9 mouse cellular contexts compared by ENCODE assay signal in the genomic region with DNA sequence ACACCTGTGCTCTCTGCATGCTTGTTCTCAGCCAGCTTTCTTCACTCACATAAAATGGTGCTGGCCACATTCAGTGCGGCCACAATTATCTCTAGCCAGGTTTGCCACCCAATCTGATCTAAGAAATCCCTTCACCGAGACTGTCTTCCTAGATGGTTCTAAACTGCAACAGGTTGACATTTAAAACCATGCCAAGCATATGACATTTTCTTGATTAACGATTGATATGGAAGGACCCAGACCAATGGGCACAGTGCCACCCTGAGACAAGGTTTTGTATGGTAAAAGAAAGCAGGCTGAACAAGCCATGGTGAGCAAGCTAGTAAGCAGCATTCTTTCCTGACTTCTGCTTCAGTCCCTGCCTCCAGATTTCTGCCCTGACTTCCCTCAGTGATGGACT.
"Had no signal": no experiment of that assay in that cellular context is flagged by ENCODE, and none has a peak within 500 bp of the region (broad histone marks: within the 10 kb centered on the region; RNA-seq: fewer than 3 reads in every experiment).

No protein-coding gene starts in this region.

- DNase-seq: kidney, postnatal 10 days; kidney, postnatal 36 days; layer of hippocampus, postnatal 36 days; liver, embryonic 13.5 days; lung, adult 2 months; lung, postnatal 14 days; lung, postnatal 4 days; thymus, adult 18-20 months; thymus, postnatal 36 days had no signal
